Mouse (Mus musculus) heart, postnatal 0 days (tissue): ENCODE results near the gene Klk8.

Experiments used
- CTCF ChIP-seq: IDR thresholded peaks from 2 replicates; pipeline ENCODE4 v1.5.1; 2016; ENCODE audit warnings: antibody characterized with exemption, control low read depth, low read depth
- EP300 ChIP-seq: IDR thresholded peaks from 2 replicates; pipeline ENCODE4 v1.6.1; 2016; ENCODE audit warnings: antibody characterized with exemption, low read depth

DNA sequence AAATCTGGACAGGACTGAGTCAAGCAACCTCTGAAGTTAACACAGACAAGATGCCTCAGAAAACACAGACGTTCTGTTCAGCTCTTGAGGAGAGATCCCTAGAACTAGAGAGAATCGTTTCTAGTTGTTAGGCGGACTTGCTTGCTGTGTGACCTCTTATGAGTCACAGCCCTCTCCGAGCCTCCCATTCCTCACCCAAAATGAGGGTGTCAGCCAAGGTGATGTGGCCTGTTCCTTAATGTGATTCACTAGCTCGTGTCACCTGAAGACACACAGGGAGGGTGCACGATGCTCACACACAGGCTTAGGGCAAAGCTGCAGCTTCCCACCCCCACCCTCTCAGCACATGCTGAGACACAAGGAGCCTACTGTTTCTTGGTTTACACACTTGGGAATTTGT lies 17.1 kb upstream of the Klk8 start:
- TF ChIP-seq CTCF (no peak), EP300 (no peak)
